Comparison of ENCODE assay signal across 8 mouse cellular contexts in genomic region chr8:122678896-122679210, GRCm38 (mm10). TPM values are rescaled to one million over a fixed set of nuclear protein-coding genes. Genes with fewer than 3 reads are reported as not detected.
DNase-seq lines count a peak whose midpoint lies in the region; ATAC-seq and TF ChIP-seq lines count a peak whose summit lies in the region.

No protein-coding gene starts in this region.

- H3K9me3 ChIP-seq in liver, embryonic 13.5 days (replicated peaks): no peaks in the 10 kb centered on the region
- no peaks in the 10 kb centered on the region for H3K9me3 ChIP-seq in stomach, postnatal 0 days (ENCODE audit: control insufficient read depth, low read length)

- no peak for TF ChIP-seq EP300 in stomach, postnatal 0 days (optimal IDR thresholded peaks at IDR 0.05)

- TF ChIP-seq POLR2A in cerebellum, adult 2 months (IDR thresholded peaks at IDR 0.05; ENCODE audit: borderline replicate concordance, insufficient read depth, low read length): no peak
- TF ChIP-seq POLR2A in testis, adult 2 months (IDR thresholded peaks at IDR 0.05; ENCODE audit: control insufficient read depth, low read depth, low read length): no peak

- no peaks in the 10 kb centered on the region for H3K27me3 ChIP-seq in cerebellum, adult 2 months (ENCODE audit: control insufficient read depth, insufficient read depth, low read length)
- no peaks in the 10 kb centered on the region for H3K27me3 ChIP-seq in testis, adult 2 months (ENCODE audit: control insufficient read depth, insufficient read depth, low read length)
- H3K27me3 ChIP-seq in liver, embryonic 13.5 days: peaks cover 77% of the 10 kb centered on the region
- no peaks in the 10 kb centered on the region for H3K27me3 ChIP-seq in stomach, postnatal 0 days (ENCODE audit: control insufficient read depth, insufficient read depth, low read length)

- H3K36me3 ChIP-seq in testis, adult 2 months (ENCODE audit: control insufficient read depth, insufficient read depth, low read length): no peaks in the 10 kb centered on the region
- H3K36me3 ChIP-seq in liver, embryonic 13.5 days: peaks cover 25% of the 10 kb centered on the region
- no peaks in the 10 kb centered on the region for H3K36me3 ChIP-seq in stomach, postnatal 0 days (ENCODE audit: control insufficient read depth, insufficient read depth, low read length)

- WGBS in cerebellum, adult 2 months: 1% methylated on average over 14 of the region's 14 CpGs
- 3% methylated on average over 14 of the region's 14 CpGs for WGBS in liver, embryonic 13.5 days (ENCODE audit: insufficient replicate concordance)
- WGBS in stomach, postnatal 0 days: 3% methylated on average over 14 of the region's 14 CpGs

- TF ChIP-seq CTCF in cerebellum, adult 2 months (IDR thresholded peaks at IDR 0.05; ENCODE audit: borderline replicate concordance, insufficient read depth, low read depth, low read length): no peak
- TF ChIP-seq CTCF in testis, adult 2 months (IDR thresholded peaks at IDR 0.05; ENCODE audit: control insufficient read depth, insufficient read depth, insufficient replicate concordance, low read depth, low read length): no peak
- no peak for TF ChIP-seq CTCF in stomach, postnatal 0 days (IDR thresholded peaks at IDR 0.05; ENCODE audit: low read depth)

- H3K27ac ChIP-seq in cerebellum, adult 2 months (ENCODE audit: insufficient read depth, low read length): peak overlapping the region; percentile 64; the same call in 1 of the 2 replicates
- H3K27ac ChIP-seq in testis, adult 2 months (ENCODE audit: control insufficient read depth, insufficient read depth, low read depth, low read length): no peak overlapping the region
- peak overlapping the region; percentile 87 for H3K27ac ChIP-seq in liver, embryonic 13.5 days
- no peak overlapping the region for H3K27ac ChIP-seq in stomach, postnatal 0 days (replicated peaks)

- no peak for DNase-seq in cerebellum, adult 2 months
- DNase-seq in cerebellum, adult 8-10 months: no peak
- DNase-seq in testis, postnatal 14 days (ENCODE audit: low spot score): no peak
- no peak for DNase-seq in liver, embryonic 13.5 days
- DNase-seq in stomach, postnatal 0 days (ENCODE audit: low spot score): no peak
- no peak for DNase-seq in thymus, postnatal 4 days
- no peak for DNase-seq in urinary bladder, postnatal 14 days (ENCODE audit: low spot score)

- peak overlapping the region; percentile 68 for H3K4me3 ChIP-seq in cerebellum, adult 2 months (replicated peaks; ENCODE audit: insufficient read depth, low read depth, low read length)
- peak overlapping the region; percentile 75 for H3K4me3 ChIP-seq in testis, adult 2 months (ENCODE audit: control insufficient read depth, low read depth, low read length)
- H3K4me3 ChIP-seq in liver, embryonic 13.5 days (replicated peaks): peak overlapping the region; percentile 75
- peak overlapping the region; percentile 66 for H3K4me3 ChIP-seq in stomach, postnatal 0 days (ENCODE audit: low read depth, low read length)

- no peak for ATAC-seq in liver, embryonic 13.5 days (ENCODE audit: low read depth)
- ATAC-seq in stomach, postnatal 0 days (ENCODE audit: low FRiP score, low TSS enrichment): no peak

- peaks cover 21% of the 10 kb centered on the region for H3K4me1 ChIP-seq in cerebellum, adult 2 months (ENCODE audit: control insufficient read depth, insufficient read depth, low read length)
- H3K4me1 ChIP-seq in testis, adult 2 months (ENCODE audit: control insufficient read depth, insufficient read depth, low read length): peaks cover 12% of the 10 kb centered on the region
- peaks cover 89% of the 10 kb centered on the region for H3K4me1 ChIP-seq in liver, embryonic 13.5 days (replicated peaks)
- no peaks in the 10 kb centered on the region for H3K4me1 ChIP-seq in stomach, postnatal 0 days (replicated peaks; ENCODE audit: control insufficient read depth, insufficient read depth)

- H3K9ac ChIP-seq in liver, embryonic 13.5 days: peak overlapping the region; percentile 82
- 0 out of 2 replicates have a peak overlapping the region, but pooled peaks have one; percentile 64 for H3K9ac ChIP-seq in stomach, postnatal 0 days (ENCODE audit: low read length)

- peak overlapping the region; percentile 99 for H3K4me2 ChIP-seq in liver, embryonic 13.5 days
- H3K4me2 ChIP-seq in stomach, postnatal 0 days (replicated peaks; ENCODE audit: low read depth): peak overlapping the region; percentile 98

RNA-seq across cellular contexts. Expression of gene Cbfa2t3, which starts 20.1 kb away (rescaled TPM):
- 17.7 and 21.6 TPM in 2 replicates for polyA plus RNA-seq in cerebellum, adult 2 months (2012; rRNA removed)
- 0.53 and 0.59 TPM in 2 replicates for polyA plus RNA-seq in testis, adult 2 months (2012; rRNA removed)
- 4.5 and 5.7 TPM in 2 replicates for polyA plus RNA-seq in liver, embryonic 13.5 days (2015; fragmentation: Nextera tagmentation; extraction: Ambion mirVana)
- 1.8 and 2.4 TPM in 2 replicates for polyA plus RNA-seq in stomach, postnatal 0 days (2015; fragmentation: Nextera tagmentation; extraction: Ambion mirVana)

RNA-seq across cellular contexts. Expression of gene Pabpn1l, which starts 56.3 kb away (rescaled TPM):
- not detected in 2 replicates for polyA plus RNA-seq in cerebellum, adult 2 months (2012; rRNA removed)
- not detected in 2 replicates for polyA plus RNA-seq in testis, adult 2 months (2012; rRNA removed)
- polyA plus RNA-seq in liver, embryonic 13.5 days (2015; fragmentation: Nextera tagmentation; extraction: Ambion mirVana): not detected in 2 replicates
- polyA plus RNA-seq in stomach, postnatal 0 days (2015; fragmentation: Nextera tagmentation; extraction: Ambion mirVana): 0.08 TPM in 1 of 2 replicates, not detected in the other

Comparison
In these comparisons a context has a peak if more than half of its experiments do, and no peak if none do; other contexts are left out.
1. H3K27ac ChIP-seq: peak in cerebellum, adult 2 months (single experiment) and liver, embryonic 13.5 days (single experiment); none in testis, adult 2 months (single experiment) and stomach, postnatal 0 days (single experiment).
2. Peak in every context shown above with its lines, with median percentiles within 50 percentile points of each other: H3K4me3 ChIP-seq.